Mouse (Mus musculus) MEL (cell line): Measurements from ENCODE around the gene Cnot3. TPM values are rescaled to one million over a fixed set of nuclear protein-coding genes. Genes with fewer than 3 reads are reported as not detected.

Experiments used
- DNase-seq: peaks from one replicate; pipeline ENCODE4 v3.0.0; 2011; ENCODE audit warnings: low read depth, low spot score
- H3K27ac ChIP-seq: 2 replicates; pipeline ENCODE4 v1.5.1; 2012; ENCODE audit warnings: low read depth, mild to moderate bottlenecking, control low read depth, low read length, moderate library complexity; ENCODE audit not compliant: control insufficient read depth
- H3K27me3 ChIP-seq, 2 experiments: fragments of 150-350 bp in 1 of 2; sonication (generic) in 1 of 2; 2 replicates each; pipeline ENCODE4 v1.6.1; 2012; ENCODE audit warnings: low read length in 2 of 2, mild to moderate bottlenecking in 2 of 2, improper control_type of control experiment in 1 of 2, moderate library complexity in 1 of 2; ENCODE audit not compliant: insufficient read depth in 2 of 2, control insufficient read depth in 1 of 2
- H3K36me3 ChIP-seq, 2 experiments: 2 replicates each; pipeline ENCODE4 v1.6.1; 2012 to 2014; ENCODE audit warnings: low read length in 2 of 2, improper control_type of control experiment in 1 of 2, inconsistent platforms in 1 of 2, mild to moderate bottlenecking in 1 of 2; ENCODE audit not compliant: insufficient read depth in 2 of 2, control insufficient read depth in 1 of 2
- H3K4me1 ChIP-seq, 2 experiments: fragments of 150-350 bp in 1 of 2; sonication (generic) in 1 of 2; 2 replicates each; pipeline ENCODE4 v1.6.1; 2012; ENCODE audit warnings: low read length in 2 of 2, improper control_type of control experiment in 1 of 2, mild to moderate bottlenecking in 1 of 2; ENCODE audit not compliant: insufficient read depth in 2 of 2, control insufficient read depth in 1 of 2
- H3K4me3 ChIP-seq, 2 experiments: fragments of 150-350 bp in 1 of 2; sonication (generic) in 1 of 2; 2 replicates each; pipeline ENCODE4 v1.5.1; 2012; ENCODE audit warnings: low read depth in 2 of 2, low read length in 2 of 2, mild to moderate bottlenecking in 2 of 2, moderate library complexity in 2 of 2, control low read depth in 1 of 2, improper control_type of control experiment in 1 of 2; ENCODE audit not compliant: control insufficient read depth in 1 of 2, insufficient read depth in 1 of 2
- H3K79me2 ChIP-seq: 2 replicates; pipeline ENCODE4 v1.6.1; 2012; ENCODE audit warnings: mild to moderate bottlenecking, low read length, moderate library complexity; ENCODE audit not compliant: control insufficient read depth, poor library complexity, insufficient read depth
- H3K9ac ChIP-seq: 2 replicates; pipeline ENCODE4 v1.6.1; 2012; ENCODE audit warnings: low read depth, mild to moderate bottlenecking, control low read depth, low read length, moderate library complexity; ENCODE audit not compliant: control insufficient read depth, poor library complexity, severe bottlenecking
- H3K9me3 ChIP-seq: fragments of 150-350 bp; sonication (generic); replicated peaks from 2 replicates; pipeline ENCODE4 v1.6.1; 2012; ENCODE audit warnings: mild to moderate bottlenecking, low read length, improper control_type of control experiment, moderate library complexity; ENCODE audit not compliant: insufficient read depth
- CHD2 ChIP-seq: IDR thresholded peaks from 2 replicates; pipeline ENCODE4 v1.6.1; 2011; ENCODE audit warnings: low read length, improper control_type of control experiment
- EP300 ChIP-seq, 2 experiments: IDR thresholded peaks; 2 replicates each; pipeline ENCODE4 v1.6.1; 2011; ENCODE audit warnings: improper control_type of control experiment in 2 of 2, low read length in 2 of 2, low read depth in 1 of 2, mild to moderate bottlenecking in 1 of 2
- JUND ChIP-seq: IDR thresholded peaks from 2 replicates; pipeline ENCODE4 v1.6.1; 2011; ENCODE audit warnings: low read depth, mild to moderate bottlenecking, improper control_type of control experiment, low read length
- KAT2A ChIP-seq: conservative IDR thresholded peaks from 2 replicates; pipeline ENCODE4 v1.6.1; 2012; ENCODE audit warnings: low read depth, low read length, improper control_type of control experiment, inconsistent platforms
- MAFK ChIP-seq: IDR thresholded peaks from 2 replicates; pipeline ENCODE4 v1.6.1; 2011; ENCODE audit warnings: low read depth, mild to moderate bottlenecking, low read length, improper control_type of control experiment, borderline replicate concordance
- MAZ ChIP-seq: IDR thresholded peaks from 2 replicates; pipeline ENCODE4 v1.6.1; 2012; ENCODE audit warnings: low read depth, mild to moderate bottlenecking, inconsistent platforms, low read length, improper control_type of control experiment
- MEF2A ChIP-seq: IDR thresholded peaks from 2 replicates; pipeline ENCODE4 v1.6.1; 2014; ENCODE audit warnings: low read depth, mild to moderate bottlenecking, inconsistent platforms, low read length, improper control_type of control experiment; ENCODE audit not compliant: poor library complexity, insufficient replicate concordance, severe bottlenecking; ENCODE audit errors: extremely low read depth
- MXI1 ChIP-seq: IDR thresholded peaks from 2 replicates; pipeline ENCODE4 v1.6.1; 2011; ENCODE audit warnings: mild to moderate bottlenecking, low read depth, low read length, improper control_type of control experiment
- MYC ChIP-seq: IDR thresholded peaks from 2 replicates; pipeline ENCODE4 v1.6.1; 2011; ENCODE audit warnings: low read depth, mild to moderate bottlenecking, low read length, improper control_type of control experiment, moderate library complexity
- NELFE ChIP-seq: IDR thresholded peaks from 2 replicates; pipeline ENCODE4 v1.6.1; 2011; ENCODE audit warnings: low read depth, low read length, improper control_type of control experiment
- NRF1 ChIP-seq: IDR thresholded peaks from 2 replicates; pipeline ENCODE4 v1.6.1; 2014; ENCODE audit warnings: low read depth, mild to moderate bottlenecking, inconsistent platforms, low read length, improper control_type of control experiment, moderate library complexity; ENCODE audit not compliant: poor library complexity, insufficient read depth, severe bottlenecking
- POLR2A ChIP-seq, 2 experiments: IDR thresholded peaks; 2 replicates each; pipeline ENCODE4 v1.6.1; 2011 to 2012; ENCODE audit warnings: low read length in 2 of 2, mild to moderate bottlenecking in 2 of 2, control low read depth in 1 of 2, improper control_type of control experiment in 1 of 2, low read depth in 1 of 2, moderate library complexity in 1 of 2; ENCODE audit not compliant: control insufficient read depth in 1 of 2, insufficient read depth in 1 of 2, poor library complexity in 1 of 2
- POLR2AphosphoS2 ChIP-seq: IDR thresholded peaks from 2 replicates; pipeline ENCODE4 v1.6.1; 2011; ENCODE audit warnings: low read length, improper control_type of control experiment
- SIN3A ChIP-seq: IDR thresholded peaks from 2 replicates; pipeline ENCODE4 v1.6.1; 2012; ENCODE audit warnings: low read length, improper control_type of control experiment, inconsistent platforms
- TAL1 ChIP-seq: IDR thresholded peaks from 2 replicates; pipeline ENCODE4 v1.6.1; 2012; ENCODE audit warnings: mild to moderate bottlenecking, inconsistent platforms, low read length, moderate library complexity, mixed read lengths
- TBP ChIP-seq: IDR thresholded peaks from 2 replicates; pipeline ENCODE4 v1.8.0; 2011; ENCODE audit warnings: low read depth, low read length, improper control_type of control experiment
- USF1 ChIP-seq: IDR thresholded peaks from 2 replicates; pipeline ENCODE4 v1.6.1; 2014; ENCODE audit warnings: low read depth, mild to moderate bottlenecking, inconsistent platforms, low read length, improper control_type of control experiment, moderate library complexity
- ZKSCAN1 ChIP-seq: IDR thresholded peaks from 2 replicates; pipeline ENCODE4 v1.6.1; 2012; ENCODE audit warnings: low read depth, mild to moderate bottlenecking, inconsistent platforms, low read length, improper control_type of control experiment, moderate library complexity
- polyA plus RNA-seq, 2 experiments: library from polyadenylated mRNA; stranded (reverse) in 1 of 2; unstranded in 1 of 2; fragments of >175 nt in 1 of 2; fragments of >200 nt in 1 of 2; gene quantifications; 2 replicates each; pipeline versions ENCODE4 v1.2.1 to v1.2.4; 2012; ENCODE audit warnings: low replicate concordance in 2 of 2, low read depth in 1 of 2; ENCODE audit not compliant: insufficient read length in 2 of 2, insufficient read depth in 1 of 2, missing spikeins in 1 of 2
- total RNA-seq: library from RNA; depleted of rRNA; stranded (reverse); fragments of 300-350 nt; gene quantifications from 2 replicates; pipeline ENCODE4 v1.2.3, GENCODE M21; 2012; rRNA removed

Cnot3 gene
- total and polyA plus RNA-seq, 3 experiments, result 17.4 to 118 (median 86.6) TPM

DNA sequence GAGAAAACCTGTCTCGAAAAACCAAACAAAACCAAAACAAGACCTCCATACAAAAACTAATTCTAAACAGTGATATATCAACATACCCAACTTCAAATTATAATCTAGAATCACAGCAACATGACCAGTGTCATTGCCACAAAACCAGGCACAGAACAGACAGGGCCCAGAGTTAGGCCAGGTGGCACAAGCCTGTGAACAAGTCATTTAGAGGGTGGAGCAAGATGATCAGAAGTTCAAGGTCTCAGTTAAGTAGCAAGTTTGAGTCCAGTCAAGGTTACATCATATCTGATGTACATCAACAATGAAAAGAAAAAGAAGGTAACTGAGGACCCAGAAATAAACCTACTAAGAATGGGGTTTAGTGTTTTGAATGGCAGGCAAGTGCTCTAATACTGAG lies 63.9 kb downstream of the Cnot3 start:
- peak; percentile 67 for DNase-seq
- Histone ChIP-seq H3K4me3 (no peak overlapping the region), H3K4me1 (peaks cover 0 to 5% of the 10 kb centered on the region in 2 experiments; a peak in 1 of 4 replicates), H3K27me3 (no peaks in the 10 kb centered on the region)
- TF ChIP-seq KAT2A (no peak), EP300 (IDR thresholded peaks at IDR 0.05; ENCODE audit: low read depth in 1 of 2, low read length in 2 of 2) (no peak), ZKSCAN1 (no peak), POLR2AphosphoS2 (no peak; the same call in 1 of the 2 replicates), MAZ (no peak), MAFK (no peak), MXI1 (no peak), TBP (no peak), MEF2A (no peak), MYC (no peak), NELFE (no peak), POLR2A (IDR thresholded peaks at IDR 0.05; ENCODE audit: control insufficient read depth in 1 of 2, insufficient read depth in 1 of 2, low read depth in 1 of 2, low read length in 2 of 2, poor library complexity in 1 of 2) (no peak), TAL1 (no peak), SIN3A (no peak), CHD2 (no peak), NRF1 (no peak), JUND (no peak), USF1 (no peak)
- TF ChIP-seq, all 39 proteins: peak for 0
- Histone ChIP-seq H3K79me2 (peaks cover 24% of the 10 kb centered on the region), H3K27ac (no peak overlapping the region), H3K36me3 (peaks cover 6 to 13% of the 10 kb centered on the region in 2 experiments), H3K9me3 (no peaks in the 10 kb centered on the region), H3K9ac (no peak overlapping the region)

Other genes starting within 250 kb of the Cnot3 start
- gene Cacng6, start 221.1 kb upstream of the Cnot3 start, total RNA-seq, result not detected in 2 replicates
- under 1 TPM in 1 of 2 experiments, not detected in 1; 0.08 TPM for gene Cacng6, start 221.1 kb upstream of the Cnot3 start, polyA plus RNA-seq
- 1.7 and 1.9 TPM in 2 replicates for gene Tarm1, start 142.6 kb upstream of the Cnot3 start, total RNA-seq
- gene Tarm1, start 142.6 kb upstream of the Cnot3 start, polyA plus RNA-seq, result 1 to 10 TPM in 1 of 2 experiments, not detected in 1; 1.1 TPM
- gene Oscar, start 29.1 kb upstream of the Cnot3 start, total RNA-seq, result not detected in 2 replicates
- not detected for gene Oscar, start 29.1 kb upstream of the Cnot3 start, polyA plus RNA-seq
- 177 and 180 TPM in 2 replicates for gene Ndufa3, start 27.9 kb upstream of the Cnot3 start, total RNA-seq
- gene Ndufa3, start 27.9 kb upstream of the Cnot3 start, polyA plus RNA-seq, result 100 to 1,000 TPM in 1 of 2 experiments, not detected in 1; 246 TPM
- 35.2 and 42.4 TPM in 2 replicates for gene Tfpt, start 15.3 kb upstream of the Cnot3 start, total RNA-seq
- 10 to 100 TPM in 1 of 2 experiments, not detected in 1; 50.0 TPM for gene Tfpt, start 15.3 kb upstream of the Cnot3 start, polyA plus RNA-seq
- 146 and 147 TPM in 2 replicates for gene Prpf31, start 15.3 kb upstream of the Cnot3 start, total RNA-seq
- gene Prpf31, start 15.3 kb upstream of the Cnot3 start, polyA plus RNA-seq, result 100 to 1,000 TPM; 187 to 334 TPM
- 8.3 and 11.0 TPM in 2 replicates for gene Leng1, start 20.6 kb downstream of the Cnot3 start, total RNA-seq
- 10 to 100 TPM in 1 of 2 experiments, not detected in 1; 11.3 TPM for gene Leng1, start 20.6 kb downstream of the Cnot3 start, polyA plus RNA-seq
- gene Tmc4, start 32.3 kb downstream of the Cnot3 start, total RNA-seq, result 2.0 and 2.7 TPM in 2 replicates
- 10 to 100 TPM in 1 of 2 experiments, not detected in 1; 16.8 TPM for gene Tmc4, start 32.3 kb downstream of the Cnot3 start, polyA plus RNA-seq
- 16.0 and 17.1 TPM in 2 replicates for gene Tsen34, start 47.6 kb downstream of the Cnot3 start, total RNA-seq
- gene Tsen34, start 47.6 kb downstream of the Cnot3 start, polyA plus RNA-seq, result 10 to 100 TPM in 1 of 2 experiments, not detected in 1; 21.7 TPM
- 31.1 and 33.9 TPM in 2 replicates for gene Mboat7, start 48.3 kb downstream of the Cnot3 start, total RNA-seq
- 100 to 1,000 TPM in 1 of 2 experiments, not detected in 1; 113 TPM for gene Mboat7, start 48.3 kb downstream of the Cnot3 start, polyA plus RNA-seq
- 2,912 and 2,921 TPM in 2 replicates for gene Rps9, start 58.7 kb downstream of the Cnot3 start, total RNA-seq
- 1,000 to 10,000 TPM in 1 of 2 experiments, not detected in 1; 2,284 TPM for gene Rps9, start 58.7 kb downstream of the Cnot3 start, polyA plus RNA-seq
- gene Pirb, start 75.1 kb downstream of the Cnot3 start, total RNA-seq, result 0.12 and 0.20 TPM in 2 replicates
- gene Pirb, start 75.1 kb downstream of the Cnot3 start, polyA plus RNA-seq, result under 1 TPM in 1 of 2 experiments, not detected in 1; 0.56 TPM
- not detected in 2 replicates for gene Gm15448, start 180.4 kb downstream of the Cnot3 start, total RNA-seq
- under 1 TPM in 1 of 2 experiments, not detected in 1; 0.04 TPM for gene Gm15448, start 180.4 kb downstream of the Cnot3 start, polyA plus RNA-seq
- gene Pira2, start 199.8 kb downstream of the Cnot3 start, total RNA-seq, result not detected in 2 replicates
- gene Pira2, start 199.8 kb downstream of the Cnot3 start, polyA plus RNA-seq, result under 1 TPM in 1 of 2 experiments, not detected in 1; 0.07 TPM